Mouse (Mus musculus): ENCODE measurements around the gene Birc6.

- TF ChIP-seq CTCF (IDR thresholded peaks at IDR 0.05; ENCODE audit: low read depth, low read length) (no peak), POLR2A (IDR thresholded peaks at IDR 0.05; ENCODE audit: extremely low read depth, insufficient read depth, low read length) (no peak)
These were observed 156.8 kb downstream of the Birc6 start for GRCm38 (mm10) chr17:74684927-74685326.
